Mouse (Mus musculus): Measurements from ENCODE around the gene Ctnnbl1.

- TF ChIP-seq CTCF (IDR thresholded peaks at IDR 0.05; ENCODE audit: insufficient read depth, low read length) = no peak
- no peak for TF ChIP-seq POLR2A (IDR thresholded peaks at IDR 0.05; ENCODE audit: borderline replicate concordance, extremely low read depth, low read depth, low read length)
These were observed 77.7 kb downstream of the Ctnnbl1 start for GRCm38 (mm10) chr2:157814965-157815283.

Measured in lung, adult 2 months (tissue).